Mouse (Mus musculus) cortical plate, adult 2 months (tissue): ENCODE measurements around the gene Dusp19. TPM values are rescaled to one million over a fixed set of nuclear protein-coding genes. Genes with fewer than 3 reads are reported as not detected.

Source experiments
- H3K27ac ChIP-seq: fragments of 200-500 bp; 2 replicates; pipeline ENCODE4 v1.5.1; 2012; ENCODE audit warnings: low read length, control low read depth, inconsistent platforms; ENCODE audit not compliant: insufficient read depth
- H3K4me1 ChIP-seq: fragments of 200-500 bp; 2 replicates; pipeline ENCODE4 v1.6.1; 2011; ENCODE audit warnings: low read length; ENCODE audit not compliant: control insufficient read depth, insufficient read depth
- H3K4me3 ChIP-seq: fragments of 200-500 bp; 2 replicates; pipeline ENCODE4 v1.5.1; 2011; ENCODE audit warnings: mild to moderate bottlenecking, low read length, control low read depth; ENCODE audit not compliant: insufficient read depth
- CTCF ChIP-seq: fragments of 200-500 bp; IDR thresholded peaks from 2 replicates; pipeline ENCODE4 v1.5.1; 2011; ENCODE audit warnings: mild to moderate bottlenecking, control low read depth, low read length; ENCODE audit not compliant: insufficient read depth; ENCODE audit errors: extremely low read depth
- POLR2A ChIP-seq: fragments of 200-500 bp; IDR thresholded peaks from 2 replicates; pipeline ENCODE4 v1.6.1; 2011; ENCODE audit warnings: mild to moderate bottlenecking, low read length, control low read depth; ENCODE audit not compliant: insufficient read depth; ENCODE audit errors: extremely low read depth
- polyA plus RNA-seq: library from polyadenylated mRNA; depleted of rRNA; stranded (reverse); fragments of >200 nt; gene quantifications from 2 replicates; pipeline ENCODE4 v1.2.3, GENCODE M21; 2012; rRNA removed

Gene Dusp19
- polyA plus RNA-seq: 14.2 and 16.9 TPM in 2 replicates

GRCm38 (mm10) chr2:80616854-80617737, at the start of gene Dusp19, which contains the start of gene Nup35:
TSS of gene Dusp19 (plus strand) at chr2:80617045.
TSS of gene Nup35 (plus strand) at chr2:80617236.
- Histone ChIP-seq H3K27ac (peak within 1 kb of the TSS; percentile 72), H3K4me3 (peak within 1 kb of the TSS; percentile 91), H3K4me1 (peaks cover 3% of the 10 kb centered on the region; the same call in 1 of the 2 replicates)
- peak; percentile 97 for TF ChIP-seq POLR2A
- TF ChIP-seq CTCF: no peak

GRCm38 (mm10) chr2:80567411-80567810, 49.4 kb upstream of the Dusp19 start:
- no peak overlapping the region for H3K27ac ChIP-seq
- H3K4me3 ChIP-seq: no peak overlapping the region
- TF ChIP-seq POLR2A (no peak), CTCF (no peak)
- H3K4me1 ChIP-seq: peaks cover 2% of the 10 kb centered on the region

DNA sequence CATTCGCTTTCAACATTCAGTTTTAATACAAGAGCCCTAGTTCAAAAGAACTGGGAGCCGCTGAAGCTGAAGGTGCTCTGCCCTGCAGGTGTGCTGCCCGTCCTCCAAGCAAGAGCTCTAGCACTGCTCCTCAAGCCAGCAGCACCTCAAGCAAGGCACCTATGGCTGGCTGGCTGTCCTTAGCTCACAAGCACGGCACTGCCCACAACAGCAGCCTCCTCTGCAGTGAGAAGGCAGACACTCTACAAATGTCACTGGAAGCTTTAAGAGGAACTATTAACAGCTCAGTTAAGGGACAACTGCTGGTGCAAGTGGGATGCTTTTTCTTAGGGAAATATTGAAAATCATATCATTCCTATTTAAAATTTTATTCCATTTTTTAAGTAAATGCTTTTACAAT, 46.2 kb upstream of the Dusp19 start:
- Histone ChIP-seq H3K4me3 (no peak overlapping the region), H3K4me1 (peaks cover 4% of the 10 kb centered on the region), H3K27ac (0 out of 2 replicates have a peak overlapping the region, but pooled peaks have one; percentile 80)
- TF ChIP-seq CTCF (no peak), POLR2A (no peak)

- Histone ChIP-seq H3K27ac (no peak overlapping the region), H3K4me1 (peaks cover 8% of the 10 kb centered on the region), H3K4me3 (no peak overlapping the region)
- TF ChIP-seq CTCF (no peak), POLR2A (no peak)
These were observed 39.6 kb upstream of the Dusp19 start for GRCm38 (mm10) chr2:80577286-80577685.

- H3K4me1 ChIP-seq: peaks cover 6% of the 10 kb centered on the region
- TF ChIP-seq CTCF (no peak), POLR2A (no peak)
- no peak overlapping the region for H3K27ac ChIP-seq
- peak overlapping the region; percentile 92 for H3K4me3 ChIP-seq
These were observed 37.5 kb upstream of the Dusp19 start for GRCm38 (mm10) chr2:80579253-80579891.

GRCm38 (mm10) chr2:80580311-80580961, 36.4 kb upstream of the Dusp19 start:
- H3K4me3 ChIP-seq: peak overlapping the region; percentile 92
- H3K4me1 ChIP-seq: peaks cover 6% of the 10 kb centered on the region; the same call in 1 of the 2 replicates
- no peak for TF ChIP-seq POLR2A
- TF ChIP-seq CTCF: no peak
- H3K27ac ChIP-seq: peak overlapping the region; percentile 88

DNA sequence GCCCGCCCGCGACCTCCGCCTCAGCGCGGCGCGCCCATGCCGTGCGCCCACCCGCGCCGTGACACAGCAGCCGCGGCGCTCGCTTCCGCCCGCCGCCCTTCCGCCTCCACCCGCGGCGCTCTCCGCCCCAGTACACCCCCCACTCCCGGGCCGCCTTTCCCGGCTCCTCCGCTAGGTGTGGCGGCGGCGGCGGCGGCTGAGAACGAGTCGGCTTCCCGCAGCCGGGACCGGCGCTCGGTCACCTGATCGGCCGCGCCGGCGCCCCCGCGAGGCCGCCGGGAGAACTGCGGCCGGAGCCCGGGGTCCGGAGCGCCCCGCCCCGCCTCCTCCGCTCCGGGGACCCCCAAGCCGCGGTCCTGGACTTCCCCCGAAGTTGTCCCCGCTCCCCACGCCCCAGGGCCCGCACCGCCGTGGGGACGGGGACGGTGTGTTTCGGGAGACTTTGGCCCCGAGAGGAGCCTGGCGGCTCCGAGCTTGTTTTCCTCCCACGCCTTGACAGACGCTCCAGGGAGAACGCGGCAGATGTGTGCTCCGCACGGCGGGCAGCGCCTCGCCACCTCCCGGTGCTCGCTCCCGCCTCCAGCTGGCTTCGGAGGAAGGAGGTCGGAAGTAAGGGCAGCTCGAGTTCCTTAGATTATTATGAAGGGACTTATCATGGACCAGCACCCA, 35.7 kb upstream of the Dusp19 start, which contains the start of gene Nckap1:
Gene Nckap1 (minus strand): TSS at position 338 of the 669 bp plus-strand sequence.
- Histone ChIP-seq H3K4me3 (peak within 1 kb of the TSS; percentile 92), H3K27ac (peak within 1 kb of the TSS; percentile 88), H3K4me1 (peaks cover 5% of the 10 kb centered on the region; the same call in 1 of the 2 replicates)
- TF ChIP-seq POLR2A (0 out of 2 replicates have a peak, but pooled peaks have one; percentile 36), CTCF (no peak)

GRCm38 (mm10) chr2:80582356-80582755, 34.5 kb upstream of the Dusp19 start:
- H3K27ac ChIP-seq: no peak overlapping the region
- peaks cover 3% of the 10 kb centered on the region; the same call in 1 of the 2 replicates for H3K4me1 ChIP-seq
- no peak for TF ChIP-seq POLR2A
- TF ChIP-seq CTCF: no peak
- no peak overlapping the region for H3K4me3 ChIP-seq
